Mouse (Mus musculus) stomach, postnatal 0 days (tissue): ENCODE measurements around the gene Fam213b. TPM values are rescaled to one million over a fixed set of nuclear protein-coding genes. Genes with fewer than 3 reads are reported as not detected.

ENCODE experiments used
- ATAC-seq: fragments of 200-750 bp; cut with Nextera tagmentation; 2 replicates; pipeline ENCODE4 v1.8.0; 2017; ENCODE audit not compliant: low FRiP score, low TSS enrichment
- DNase-seq: peaks from one replicate; pipeline ENCODE4 v3.0.0-alpha.2; 2016; ENCODE audit warnings: low spot score
- H3K27ac ChIP-seq: fragments of 300-500 bp; sonication (generic); replicated peaks from 2 replicates; pipeline ENCODE4 v1.5.1; 2014; ENCODE audit warnings: mild to moderate bottlenecking, control low read depth
- H3K27me3 ChIP-seq: fragments of 300-500 bp; sonication (generic); 2 replicates; pipeline ENCODE4 v1.6.1; 2014; ENCODE audit warnings: low read length; ENCODE audit not compliant: control insufficient read depth, insufficient read depth
- H3K36me3 ChIP-seq: fragments of 300-500 bp; sonication (generic); 2 replicates; pipeline ENCODE4 v1.6.1; 2014; ENCODE audit warnings: low read length, mixed read lengths; ENCODE audit not compliant: control insufficient read depth, insufficient read depth
- H3K4me1 ChIP-seq: fragments of 300-500 bp; sonication (generic); replicated peaks from 2 replicates; pipeline ENCODE4 v1.6.1; 2014; ENCODE audit warnings: antibody characterized with exemption; ENCODE audit not compliant: control insufficient read depth, insufficient read depth
- H3K4me2 ChIP-seq: fragments of 300-500 bp; sonication (generic); replicated peaks from 2 replicates; pipeline ENCODE4 v1.6.1; 2014; ENCODE audit warnings: low read depth, mild to moderate bottlenecking, control low read depth, moderate library complexity
- H3K4me3 ChIP-seq: fragments of 300-500 bp; sonication (generic); 2 replicates; pipeline ENCODE4 v1.5.1; 2014; ENCODE audit warnings: low read depth, low read length, control low read depth
- H3K9ac ChIP-seq: fragments of 300-500 bp; sonication (generic); 2 replicates; pipeline ENCODE4 v1.6.1; 2014; ENCODE audit warnings: mild to moderate bottlenecking, low read length, control low read depth, mixed read lengths
- H3K9me3 ChIP-seq: fragments of 300-500 bp; sonication (generic); 2 replicates; pipeline ENCODE4 v1.6.1; 2016; ENCODE audit warnings: low read length; ENCODE audit not compliant: control insufficient read depth
- CTCF ChIP-seq: IDR thresholded peaks from 2 replicates; pipeline ENCODE4 v1.5.1; 2016; ENCODE audit warnings: antibody characterized with exemption, low read depth, mild to moderate bottlenecking, moderate library complexity
- EP300 ChIP-seq: optimal IDR thresholded peaks from 2 replicates; pipeline ENCODE3; 2016; ENCODE audit warnings: antibody characterized with exemption
- WGBS: fragments of 180-500 bp; shearing (Covaris S2); extraction: QIAGEN DNeasy Blood & Tissue Kit; methylation state at CpG from one replicate; pipeline ENCODE4 v1.1.7; 2014; 5-methylcytosine and 5-hydroxymethylcytosine counted together
- polyA plus RNA-seq: library from polyadenylated mRNA; unstranded; fragments of >200 nt; fragmentation: Nextera tagmentation; extraction: Ambion mirVana; gene quantifications from 2 replicates; pipeline ENCODE4 v1.2.1, GENCODE M21; 2015

Gene Fam213b
- polyA plus RNA-seq, 1 experiment from 2014 or later, result 62.1 TPM

DNA sequence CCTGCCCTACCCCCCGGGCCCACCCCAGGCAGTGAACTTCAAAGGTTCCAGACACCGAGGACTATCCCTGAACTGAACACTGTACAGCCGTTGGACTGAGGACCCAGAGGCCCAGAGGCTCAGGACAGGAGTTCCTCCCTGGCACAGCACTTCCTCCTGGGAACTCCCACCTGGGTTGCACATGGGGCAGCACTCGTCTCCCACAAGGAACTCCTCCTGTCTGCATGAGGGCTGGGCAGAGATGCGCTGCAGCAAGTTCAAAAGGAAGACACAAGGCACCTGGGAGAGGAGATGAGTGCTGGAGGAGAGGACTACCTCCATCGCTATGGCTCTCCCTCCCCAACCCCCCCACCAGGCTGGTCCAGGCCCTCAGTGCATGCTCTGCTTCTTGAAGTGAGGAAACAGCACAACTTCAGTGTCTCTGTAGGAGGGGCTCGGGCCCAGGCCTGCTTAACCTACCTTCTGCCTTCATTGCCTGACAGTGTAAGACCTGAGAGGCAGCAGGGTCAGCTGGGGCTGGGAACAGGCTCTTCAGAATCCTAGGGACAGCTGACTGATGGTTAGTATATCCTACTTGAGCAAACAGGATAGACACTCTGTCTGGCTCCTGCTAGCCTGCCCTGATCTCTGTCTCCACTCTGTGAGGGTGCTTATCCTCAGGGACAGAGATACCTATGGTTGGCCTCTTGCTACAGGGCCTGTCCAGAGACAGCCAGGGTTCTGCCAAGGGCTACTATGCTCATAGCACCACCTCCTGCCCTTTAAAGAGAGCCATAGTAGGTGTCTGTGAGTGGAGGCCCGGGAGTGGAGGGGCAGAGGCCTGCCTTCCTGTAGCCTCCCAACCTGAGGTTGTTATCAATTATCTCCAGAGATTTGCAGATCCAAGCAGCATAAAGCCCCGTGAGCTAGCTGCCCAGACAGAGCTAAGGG is 28.3 kb upstream of the Fam213b start:
- peak overlapping the region; percentile 71 for H3K27ac ChIP-seq
- WGBS, result 56% methylated on average over 9 of the region's 9 CpGs
- DNase-seq, result no peak
- TF ChIP-seq EP300 (no peak), CTCF (no peak)
- peak; percentile 28; the same call in 1 of the 2 replicates for ATAC-seq
- H3K9me3 ChIP-seq, result no peaks in the 10 kb centered on the region
- peaks cover 3% of the 10 kb centered on the region; the same call in 1 of the 2 replicates for H3K4me1 ChIP-seq
- no peaks in the 10 kb centered on the region for H3K36me3 ChIP-seq
- peak overlapping the region; percentile 38 for H3K4me3 ChIP-seq
- peak overlapping the region; percentile 55 for H3K9ac ChIP-seq
- H3K27me3 ChIP-seq, result no peaks in the 10 kb centered on the region
- peak overlapping the region; percentile 62 for H3K4me2 ChIP-seq

DNA sequence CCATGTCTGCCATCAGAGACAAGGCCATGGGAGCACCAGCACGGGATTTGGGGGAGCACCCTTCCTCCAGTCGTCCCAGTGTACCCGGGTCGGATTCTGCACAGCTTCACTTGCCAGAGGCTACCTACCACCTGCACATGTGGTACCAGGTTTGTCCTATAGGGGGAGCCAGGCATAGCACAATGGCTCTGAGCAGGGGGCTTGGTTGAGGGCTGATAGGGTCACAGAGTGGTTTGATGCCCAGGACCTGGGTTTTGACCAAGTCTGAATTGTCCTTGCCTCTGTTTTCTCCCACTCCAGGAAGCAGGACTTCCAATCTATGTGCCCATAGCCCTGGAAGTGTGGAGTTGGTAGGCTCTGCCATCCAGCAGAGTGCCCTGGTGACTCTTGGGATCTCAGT is 26.5 kb upstream of the Fam213b start:
- 56% methylated on average over 4 of the region's 4 CpGs for WGBS
- no peak for ATAC-seq
- Histone ChIP-seq H3K27ac (no peak overlapping the region), H3K36me3 (no peaks in the 10 kb centered on the region), H3K4me3 (no peak overlapping the region), H3K4me1 (peaks cover 3% of the 10 kb centered on the region; the same call in 1 of the 2 replicates), H3K27me3 (no peaks in the 10 kb centered on the region), H3K4me2 (no peak overlapping the region), H3K9me3 (no peaks in the 10 kb centered on the region), H3K9ac (no peak overlapping the region)
- TF ChIP-seq CTCF (peak; percentile 58), EP300 (no peak)
- no peak for DNase-seq

- H3K27me3 ChIP-seq, result no peaks in the 10 kb centered on the region
- DNase-seq (no peak), ATAC-seq (no peak)
- no peak overlapping the region for H3K4me2 ChIP-seq
- H3K36me3 ChIP-seq, result no peaks in the 10 kb centered on the region; the same call in 1 of the 2 replicates
- H3K9me3 ChIP-seq, result no peaks in the 10 kb centered on the region
- TF ChIP-seq EP300, result no peak
- TF ChIP-seq CTCF, result no peak
- H3K9ac ChIP-seq, result no peak overlapping the region
- H3K4me3 ChIP-seq, result no peak overlapping the region
- WGBS, result 85% methylated on average over 5 of the region's 5 CpGs
- no peak overlapping the region for H3K27ac ChIP-seq
- H3K4me1 ChIP-seq, result peaks cover 3% of the 10 kb centered on the region; the same call in 1 of the 2 replicates
Observed at GRCm38 (mm10) chr4:154922931-154923330, 24.0 kb upstream of the Fam213b start.

GRCm38 (mm10) chr4:154922291-154922690 is 23.4 kb upstream of the Fam213b start:
- H3K27ac ChIP-seq, result no peak overlapping the region
- H3K4me1 ChIP-seq, result no peaks in the 10 kb centered on the region
- no peaks in the 10 kb centered on the region for H3K27me3 ChIP-seq
- no peak overlapping the region for H3K4me2 ChIP-seq
- DNase-seq (no peak), ATAC-seq (no peak)
- no peaks in the 10 kb centered on the region; the same call in 1 of the 2 replicates for H3K36me3 ChIP-seq
- no peak overlapping the region for H3K4me3 ChIP-seq
- H3K9me3 ChIP-seq, result no peaks in the 10 kb centered on the region
- no peak overlapping the region for H3K9ac ChIP-seq
- WGBS, result 78% methylated on average over 4 of the region's 4 CpGs
- TF ChIP-seq EP300 (no peak), CTCF (no peak)

GRCm38 (mm10) chr4:154916662-154917061 is 17.7 kb upstream of the Fam213b start:
- no peaks in the 10 kb centered on the region for H3K9me3 ChIP-seq
- no peak overlapping the region for H3K4me3 ChIP-seq
- no peak for DNase-seq
- no peaks in the 10 kb centered on the region; the same call in 1 of the 2 replicates for H3K36me3 ChIP-seq
- WGBS, result 70% methylated on average over 4 of the region's 4 CpGs
- H3K27me3 ChIP-seq, result no peaks in the 10 kb centered on the region
- no peak overlapping the region for H3K4me2 ChIP-seq
- no peak overlapping the region for H3K9ac ChIP-seq
- H3K4me1 ChIP-seq, result no peaks in the 10 kb centered on the region
- H3K27ac ChIP-seq, result no peak overlapping the region
- TF ChIP-seq CTCF (no peak), EP300 (no peak)
- peak; percentile 66 for ATAC-seq

DNA sequence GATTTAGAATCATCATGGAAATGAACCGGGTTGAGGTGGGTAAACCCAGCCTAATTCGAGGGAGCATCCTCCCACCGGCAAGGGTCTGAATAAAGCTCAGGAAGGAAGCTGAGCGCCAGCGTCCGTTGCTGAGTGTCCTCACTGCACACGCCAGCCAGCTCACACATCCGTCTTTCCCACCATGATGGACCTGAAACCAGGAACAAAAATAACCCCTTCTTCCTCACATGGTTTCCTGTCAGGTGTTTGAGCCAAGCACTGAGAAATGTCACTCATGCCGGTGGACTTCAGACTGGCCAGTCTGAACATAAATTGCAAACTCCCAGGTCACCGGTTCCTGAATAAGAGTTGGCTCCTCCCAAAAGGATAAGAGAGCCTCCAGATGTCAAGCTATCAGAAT is 16.4 kb upstream of the Fam213b start:
- WGBS, result 74% methylated on average over 10 of the region's 10 CpGs
- H3K4me3 ChIP-seq, result no peak overlapping the region
- H3K9me3 ChIP-seq, result no peaks in the 10 kb centered on the region
- ATAC-seq, result no peak
- no peak overlapping the region for H3K4me2 ChIP-seq
- no peaks in the 10 kb centered on the region for H3K27me3 ChIP-seq
- peaks cover 2% of the 10 kb centered on the region; the same call in 1 of the 2 replicates for H3K4me1 ChIP-seq
- H3K27ac ChIP-seq, result no peak overlapping the region
- TF ChIP-seq EP300 (no peak), CTCF (no peak)
- H3K36me3 ChIP-seq, result no peaks in the 10 kb centered on the region; the same call in 1 of the 2 replicates
- no peak overlapping the region for H3K9ac ChIP-seq
- DNase-seq, result no peak
